Mouse (Mus musculus): ENCODE results near the gene Gemin5. TPM values are rescaled to one million over a fixed set of nuclear protein-coding genes. Genes with fewer than 3 reads are reported as not detected.
"Not testable (repeated sequence)": the region's sequence is repeated elsewhere in the genome, so short reads cannot be mapped to it uniquely, and the experiment has no call there.

Gene Gemin5
- total RNA-seq, 1 experiment, result 70.1 TPM

GRCm38 (mm10) chr11:58210321-58210886 is 42.1 kb upstream of the Gemin5 start:
- no peaks in the 10 kb centered on the region for H3K9me3 ChIP-seq (ENCODE audit: control insufficient read depth, insufficient read depth, low read depth, low read length)
- peaks cover 0 to 16% of the 10 kb centered on the region in 2 experiments; a peak in 2 of 4 replicates for H3K4me1 ChIP-seq (ENCODE audit: control insufficient read depth in 2 of 2, insufficient read depth in 2 of 2, low read length in 2 of 2, poor library complexity in 1 of 2)
- in situ Hi-C loops (cut with MboI; ENCODE audit: low sequenced_read_pairs in 2 of 2, unreplicated experiment in 2 of 2), result no loop called here
- DNase-seq (ENCODE audit: low read depth, low spot score), result no peak
- no peak overlapping the region for H3K4me3 ChIP-seq (ENCODE audit: insufficient read depth in 1 of 2, low read depth in 1 of 2, low read length in 2 of 2, poor library complexity in 1 of 2, severe bottlenecking in 1 of 2)
- H3K9ac ChIP-seq (ENCODE audit: insufficient read depth, low read depth, low read length, poor library complexity, severe bottlenecking), result no peak overlapping the region
- H3K27ac ChIP-seq (ENCODE audit: insufficient read depth, low read depth, low read length, poor library complexity, severe bottlenecking), result no peak overlapping the region
- TF ChIP-seq HCFC1 (IDR thresholded peaks at IDR 0.05; ENCODE audit: borderline replicate concordance, insufficient read depth, low read length), result no peak
- no peak for TF ChIP-seq ZC3H11A (IDR thresholded peaks at IDR 0.05; ENCODE audit: borderline replicate concordance, low read depth, low read length)
- TF ChIP-seq ZNF384 (IDR thresholded peaks at IDR 0.05; ENCODE audit: low read depth, low read length), result no peak
- no peak for TF ChIP-seq CHD2 (IDR thresholded peaks at IDR 0.05; ENCODE audit: low read depth, low read length)
- TF ChIP-seq MAFK (IDR thresholded peaks at IDR 0.05; ENCODE audit: insufficient read depth, low read depth, low read length), result no peak
- H3K36me3 ChIP-seq (ENCODE audit: control insufficient read depth, insufficient read depth, low read length, poor library complexity, severe bottlenecking), result no peaks in the 10 kb centered on the region

- H3K4me1 ChIP-seq (ENCODE audit: control insufficient read depth in 2 of 2, insufficient read depth in 2 of 2, low read length in 2 of 2, poor library complexity in 1 of 2), result peaks cover 0 to 9% of the 10 kb centered on the region in 2 experiments; a peak in 1 of 4 replicates
- no peak for DNase-seq (ENCODE audit: low read depth, low spot score)
- no peak overlapping the region for H3K9ac ChIP-seq (ENCODE audit: insufficient read depth, low read depth, low read length, poor library complexity, severe bottlenecking)
- no peaks in the 10 kb centered on the region for H3K36me3 ChIP-seq (ENCODE audit: control insufficient read depth, insufficient read depth, low read length, poor library complexity, severe bottlenecking)
- in situ Hi-C loops (cut with MboI; ENCODE audit: low sequenced_read_pairs in 2 of 2, unreplicated experiment in 2 of 2), result no loop called here
- no peak overlapping the region for H3K4me3 ChIP-seq (ENCODE audit: insufficient read depth in 1 of 2, low read depth in 1 of 2, low read length in 2 of 2, poor library complexity in 1 of 2, severe bottlenecking in 1 of 2)
- no peaks in the 10 kb centered on the region for H3K9me3 ChIP-seq (ENCODE audit: control insufficient read depth, insufficient read depth, low read depth, low read length)
- TF ChIP-seq CHD2 (IDR thresholded peaks at IDR 0.05; ENCODE audit: low read depth, low read length), result no peak
- no peak for TF ChIP-seq ZC3H11A (IDR thresholded peaks at IDR 0.05; ENCODE audit: borderline replicate concordance, low read depth, low read length)
- TF ChIP-seq HCFC1 (IDR thresholded peaks at IDR 0.05; ENCODE audit: borderline replicate concordance, insufficient read depth, low read length), result no peak
- TF ChIP-seq MAFK (IDR thresholded peaks at IDR 0.05; ENCODE audit: insufficient read depth, low read depth, low read length), result no peak
- no peak overlapping the region for H3K27ac ChIP-seq (ENCODE audit: insufficient read depth, low read depth, low read length, poor library complexity, severe bottlenecking)
Observed at GRCm38 (mm10) chr11:58201052-58201451, 32.7 kb upstream of the Gemin5 start.

GRCm38 (mm10) chr11:58200226-58200625 is 31.9 kb upstream of the Gemin5 start:
- in situ Hi-C loops (cut with MboI; ENCODE audit: low sequenced_read_pairs in 2 of 2, unreplicated experiment in 2 of 2), result no loop called here
- DNase-seq (ENCODE audit: low read depth, low spot score), result no peak
- peaks cover 0 to 9% of the 10 kb centered on the region in 2 experiments; a peak in 1 of 4 replicates for H3K4me1 ChIP-seq (ENCODE audit: control insufficient read depth in 2 of 2, insufficient read depth in 2 of 2, low read length in 2 of 2, poor library complexity in 1 of 2)

GRCm38 (mm10) chr11:58199229-58200037 is 31.1 kb upstream of the Gemin5 start, which contains the start of the genes Igtp and Irgm2:
Gene Igtp, plus strand, starts transcription at chr11:58199556.
Gene Irgm2, plus strand, starts transcription at chr11:58199618.
- H3K36me3 ChIP-seq (ENCODE audit: control insufficient read depth, insufficient read depth, low read length, poor library complexity, severe bottlenecking); in situ Hi-C loops (cut with MboI; ENCODE audit: low sequenced_read_pairs in 2 of 2, unreplicated experiment in 2 of 2); H3K4me1 ChIP-seq (ENCODE audit: control insufficient read depth in 2 of 2, insufficient read depth in 2 of 2, low read length in 2 of 2, poor library complexity in 1 of 2); DNase-seq (ENCODE audit: low read depth, low spot score); H3K9me3 ChIP-seq (ENCODE audit: control insufficient read depth, insufficient read depth, low read depth, low read length); H3K9ac ChIP-seq (ENCODE audit: insufficient read depth, low read depth, low read length, poor library complexity, severe bottlenecking); H3K27ac ChIP-seq (ENCODE audit: insufficient read depth, low read depth, low read length, poor library complexity, severe bottlenecking): not testable (repeated sequence)
- peak within 1 kb of the TSS; percentile 35 to 56 for H3K4me3 ChIP-seq (ENCODE audit: insufficient read depth in 1 of 2, low read depth in 1 of 2, low read length in 2 of 2, poor library complexity in 1 of 2, severe bottlenecking in 1 of 2)

More at GRCm38 (mm10) chr11:58200226-58200625, 31.9 kb upstream of the Gemin5 start:
- no peak for TF ChIP-seq ZNF384 (IDR thresholded peaks at IDR 0.05; ENCODE audit: low read depth, low read length)
- no peak for TF ChIP-seq MAFK (IDR thresholded peaks at IDR 0.05; ENCODE audit: insufficient read depth, low read depth, low read length)
- TF ChIP-seq ZC3H11A (IDR thresholded peaks at IDR 0.05; ENCODE audit: borderline replicate concordance, low read depth, low read length), result no peak
- TF ChIP-seq HCFC1 (IDR thresholded peaks at IDR 0.05; ENCODE audit: borderline replicate concordance, insufficient read depth, low read length), result no peak
- no peak for TF ChIP-seq CHD2 (IDR thresholded peaks at IDR 0.05; ENCODE audit: low read depth, low read length)
- Histone ChIP-seq H3K27ac (ENCODE audit: insufficient read depth, low read depth, low read length, poor library complexity, severe bottlenecking) (no peak overlapping the region), H3K4me3 (ENCODE audit: insufficient read depth in 1 of 2, low read depth in 1 of 2, low read length in 2 of 2, poor library complexity in 1 of 2, severe bottlenecking in 1 of 2) (no peak overlapping the region), H3K9ac (ENCODE audit: insufficient read depth, low read depth, low read length, poor library complexity, severe bottlenecking) (no peak overlapping the region), H3K9me3 (ENCODE audit: control insufficient read depth, insufficient read depth, low read depth, low read length) (no peaks in the 10 kb centered on the region), H3K36me3 (ENCODE audit: control insufficient read depth, insufficient read depth, low read length, poor library complexity, severe bottlenecking) (no peaks in the 10 kb centered on the region)
